Mouse (Mus musculus) forebrain, embryonic 14.5 days (tissue): ENCODE measurements around the gene Ccr1l1. TPM values are rescaled to one million over a fixed set of nuclear protein-coding genes. Genes with fewer than 3 reads are reported as not detected.
"Not testable (repeated sequence)": the region's sequence is repeated elsewhere in the genome, so short reads cannot be mapped to it uniquely, and the experiment has no call there.

ENCODE experiments used
- ATAC-seq: fragments of 200-750 bp; cut with Nextera tagmentation; 2 replicates; pipeline ENCODE4 v1.8.0; 2017; ENCODE audit warnings: mild to moderate bottlenecking, moderate library complexity
- DNase-seq: peaks from one replicate; pipeline ENCODE4 v3.0.0-alpha.2; 2015; ENCODE audit warnings: low spot score
- H3K27ac ChIP-seq: fragments of 300-500 bp; sonication (generic); 2 replicates; pipeline ENCODE4 v1.5.1; 2014; ENCODE audit warnings: low read depth, mild to moderate bottlenecking, control low read depth, low read length, moderate library complexity
- H3K27me3 ChIP-seq: fragments of 300-500 bp; sonication (generic); replicated peaks from 2 replicates; pipeline ENCODE4 v1.6.1; 2014; ENCODE audit warnings: low read length, control low read depth, mixed read lengths; ENCODE audit not compliant: control insufficient read depth, insufficient read depth
- H3K36me3 ChIP-seq: fragments of 300-500 bp; sonication (generic); 2 replicates; pipeline ENCODE4 v1.6.1; 2014; ENCODE audit warnings: low read length, control low read depth; ENCODE audit not compliant: control insufficient read depth, insufficient read depth
- H3K4me1 ChIP-seq: fragments of 300-500 bp; sonication (generic); 2 replicates; pipeline ENCODE4 v1.6.1; 2014; ENCODE audit warnings: antibody characterized with exemption, low read length, control low read depth; ENCODE audit not compliant: control insufficient read depth, insufficient read depth
- H3K4me2 ChIP-seq: fragments of 300-500 bp; sonication (generic); 2 replicates; pipeline ENCODE4 v1.6.1; 2014; ENCODE audit warnings: mild to moderate bottlenecking, control low read depth, low read length
- H3K4me3 ChIP-seq: fragments of 300-500 bp; sonication (generic); 2 replicates; pipeline ENCODE4 v1.5.1; 2014; ENCODE audit warnings: low read depth, low read length, control low read depth
- H3K9ac ChIP-seq: fragments of 300-500 bp; sonication (generic); 2 replicates; pipeline ENCODE4 v1.6.1; 2014; ENCODE audit warnings: mild to moderate bottlenecking, low read length, control low read depth, moderate library complexity
- H3K9me3 ChIP-seq: fragments of 300-500 bp; sonication (generic); replicated peaks from 2 replicates; pipeline ENCODE4 v1.6.1; 2016; ENCODE audit warnings: low read length, control low read depth, mixed read lengths; ENCODE audit not compliant: control insufficient read depth
- WGBS: fragments of 180-500 bp; shearing (Covaris S2); extraction: QIAGEN DNeasy Blood & Tissue Kit; methylation state at CpG from one replicate; pipeline ENCODE4 v1.1.7; 2014; 5-methylcytosine and 5-hydroxymethylcytosine counted together
- polyA plus RNA-seq: library from polyadenylated mRNA; unstranded; fragments of >200 nt; fragmentation: Nextera tagmentation; extraction: Ambion mirVana; gene quantifications from 2 replicates; pipeline ENCODE4 v1.2.1, GENCODE M21; 2014

Gene Ccr1l1
- polyA plus RNA-seq, 1 experiment from 2014 or later, result not detected

GRCm38 (mm10) chr9:123968290-123968912 is 9.8 kb downstream of the Ccr1l1 start, which contains the start of gene Ccr1:
Ccr1 (minus strand) TSS chr9:123968692.
- no peak within 1 kb of the TSS for H3K4me2 ChIP-seq
- ATAC-seq (no peak), DNase-seq (no peak)
- no peak within 1 kb of the TSS for H3K9ac ChIP-seq
- no peak within 1 kb of the TSS for H3K27ac ChIP-seq
- no peaks in the 10 kb centered on the region for H3K27me3 ChIP-seq
- H3K4me1 ChIP-seq, result no peaks in the 10 kb centered on the region
- H3K36me3 ChIP-seq, result no peaks in the 10 kb centered on the region
- H3K9me3 ChIP-seq, result no peaks in the 10 kb centered on the region
- no peak within 1 kb of the TSS for H3K4me3 ChIP-seq
- WGBS, result 78% methylated on average over 1 of the region's 1 CpGs

GRCm38 (mm10) chr9:123966858-123967495 is 11.2 kb downstream of the Ccr1l1 start:
- not testable (repeated sequence) for H3K4me1 ChIP-seq, H3K36me3 ChIP-seq, H3K9me3 ChIP-seq, H3K4me3 ChIP-seq, H3K4me2 ChIP-seq, ATAC-seq, H3K27ac ChIP-seq, DNase-seq, H3K27me3 ChIP-seq, H3K9ac ChIP-seq
- 90% methylated on average over 1 of the region's 4 CpGs for WGBS

GRCm38 (mm10) chr9:123964776-123965175 is 13.4 kb downstream of the Ccr1l1 start:
- ATAC-seq (no peak), DNase-seq (no peak)
- no peaks in the 10 kb centered on the region for H3K36me3 ChIP-seq
- H3K9ac ChIP-seq, result no peak overlapping the region
- H3K4me3 ChIP-seq, result no peak overlapping the region
- H3K4me2 ChIP-seq, result no peak overlapping the region
- WGBS, result 80% methylated on average over 3 of the region's 3 CpGs
- H3K4me1 ChIP-seq, result no peaks in the 10 kb centered on the region
- no peak overlapping the region for H3K27ac ChIP-seq
- no peaks in the 10 kb centered on the region for H3K27me3 ChIP-seq
- no peaks in the 10 kb centered on the region for H3K9me3 ChIP-seq

DNA sequence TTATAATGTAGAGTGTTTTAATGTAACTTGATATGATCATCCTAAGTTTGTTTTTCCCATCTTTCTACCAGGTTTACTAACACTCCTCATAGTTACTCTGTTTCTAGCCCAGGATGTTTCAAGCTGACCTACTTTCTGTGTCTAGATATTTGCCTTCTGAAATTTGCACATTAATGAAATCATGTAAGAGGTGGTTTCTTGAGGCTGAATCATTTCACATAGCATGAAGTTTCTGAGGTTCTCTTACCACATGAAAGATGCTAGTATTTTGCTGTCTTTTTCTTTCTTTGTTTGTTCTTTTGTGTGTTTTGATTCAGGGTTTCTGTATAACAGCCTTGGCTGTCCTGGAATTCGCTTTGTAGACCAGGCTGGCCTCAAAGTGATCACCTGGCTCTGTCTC is 18.0 kb downstream of the Ccr1l1 start:
- Histone ChIP-seq H3K4me1 (no peaks in the 10 kb centered on the region), H3K4me3 (no peak overlapping the region), H3K27ac (no peak overlapping the region), H3K9me3 (no peaks in the 10 kb centered on the region), H3K36me3 (no peaks in the 10 kb centered on the region), H3K27me3 (no peaks in the 10 kb centered on the region), H3K4me2 (no peak overlapping the region), H3K9ac (no peak overlapping the region)
- ATAC-seq (no peak), DNase-seq (no peak)
- 81% methylated on average over 1 of the region's 1 CpGs for WGBS

DNA sequence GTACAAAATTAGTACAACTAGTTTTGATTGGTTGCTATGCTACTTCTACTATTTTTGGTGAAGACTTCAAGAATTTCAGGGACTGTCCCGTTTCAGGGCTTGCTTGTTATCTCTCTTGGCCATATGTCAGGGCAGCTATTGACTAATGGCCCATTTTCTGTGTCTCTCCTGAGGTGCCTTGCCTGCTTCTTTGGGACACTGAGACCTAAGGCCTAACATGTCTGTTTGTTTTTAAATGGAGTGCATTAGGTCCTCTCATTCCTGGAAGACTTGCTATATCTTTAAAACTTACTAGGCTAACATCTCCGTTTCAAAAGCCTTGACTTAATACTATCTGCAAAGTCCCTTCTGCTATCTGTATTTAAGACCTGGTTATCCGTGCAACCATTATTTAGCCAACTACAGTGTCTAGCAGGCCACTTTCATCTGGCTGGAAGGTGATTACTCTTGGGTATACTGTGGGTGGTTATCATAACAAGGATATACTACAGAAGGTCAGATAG is 20.2 kb downstream of the Ccr1l1 start:
- ATAC-seq (no peak), DNase-seq (no peak)
- Histone ChIP-seq H3K27me3 (no peaks in the 10 kb centered on the region), H3K4me2 (no peak overlapping the region), H3K4me1 (no peaks in the 10 kb centered on the region), H3K4me3 (no peak overlapping the region), H3K36me3 (no peaks in the 10 kb centered on the region), H3K9ac (no peak overlapping the region), H3K27ac (no peak overlapping the region), H3K9me3 (no peaks in the 10 kb centered on the region)
- 83% methylated on average over 3 of the region's 3 CpGs for WGBS

GRCm38 (mm10) chr9:123956892-123957291 is 21.3 kb downstream of the Ccr1l1 start:
- Histone ChIP-seq H3K4me1 (no peaks in the 10 kb centered on the region), H3K9me3 (no peaks in the 10 kb centered on the region), H3K4me3 (no peak overlapping the region), H3K27me3 (no peaks in the 10 kb centered on the region), H3K9ac (no peak overlapping the region), H3K27ac (no peak overlapping the region), H3K4me2 (no peak overlapping the region), H3K36me3 (no peaks in the 10 kb centered on the region)
- WGBS, result 71% methylated on average over 1 of the region's 1 CpGs
- no peak for ATAC-seq
- DNase-seq, result no peak

- 81% methylated on average over 2 of the region's 2 CpGs for WGBS
- Histone ChIP-seq H3K36me3 (no peaks in the 10 kb centered on the region), H3K9me3 (no peaks in the 10 kb centered on the region), H3K4me3 (no peak overlapping the region), H3K27me3 (no peaks in the 10 kb centered on the region), H3K4me1 (no peaks in the 10 kb centered on the region), H3K27ac (no peak overlapping the region), H3K4me2 (no peak overlapping the region), H3K9ac (no peak overlapping the region)
- ATAC-seq (no peak), DNase-seq (no peak)
These were observed 24.7 kb downstream of the Ccr1l1 start for GRCm38 (mm10) chr9:123953551-123953950.

GRCm38 (mm10) chr9:123951176-123951575 is 27.0 kb downstream of the Ccr1l1 start:
- ATAC-seq, result no peak
- H3K9ac ChIP-seq, result no peak overlapping the region

GRCm38 (mm10) chr9:123949432-123949831 is 28.8 kb downstream of the Ccr1l1 start:
- DNase-seq (no peak), ATAC-seq (no peak)
- Histone ChIP-seq H3K4me3 (no peak overlapping the region), H3K27ac (no peak overlapping the region), H3K36me3 (no peaks in the 10 kb centered on the region), H3K27me3 (no peaks in the 10 kb centered on the region), H3K9ac (no peak overlapping the region), H3K4me2 (no peak overlapping the region), H3K4me1 (no peaks in the 10 kb centered on the region), H3K9me3 (no peaks in the 10 kb centered on the region)
- WGBS, result 87% methylated on average over 2 of the region's 2 CpGs

More at GRCm38 (mm10) chr9:123951176-123951575, 27.0 kb downstream of the Ccr1l1 start:
- WGBS, result 93% methylated on average over 1 of the region's 1 CpGs
- Histone ChIP-seq H3K4me2 (no peak overlapping the region), H3K9me3 (no peaks in the 10 kb centered on the region), H3K4me3 (no peak overlapping the region), H3K27ac (no peak overlapping the region), H3K4me1 (no peaks in the 10 kb centered on the region), H3K27me3 (no peaks in the 10 kb centered on the region), H3K36me3 (no peaks in the 10 kb centered on the region)
- DNase-seq, result no peak
